Mouse (Mus musculus): ENCODE results near the gene 2310022B05Rik.

The 2310022B05Rik gene

GRCm38 (mm10) chr8:124589393-124589792, 73.8 kb downstream of the 2310022B05Rik start:
- DNase-seq = no peak

GRCm38 (mm10) chr8:124586556-124586955, 76.6 kb downstream of the 2310022B05Rik start:
- no peak for DNase-seq
